Mouse (Mus musculus) ES-CJ7 (cell line): ENCODE results near the gene Gm20870.
"Not testable (repeated sequence)": the region's sequence is repeated elsewhere in the genome, so short reads cannot be mapped to it uniquely, and the experiment has no call there.

Experiments
- DNase-seq: peaks from one replicate; pipeline ENCODE4 v3.0.0; 2011; ENCODE audit warnings: low read depth, low spot score

The Gm20870 gene

GRCm38 (mm10) chrY:71691743-71692142 lies at the start of gene Gm20870:
TSS of gene Gm20870 (plus strand) at chrY:71692043.
- DNase-seq: not testable (repeated sequence)
